Mouse (Mus musculus) ovary, adult 2 months (tissue): ENCODE measurements around the gene Ppfibp1. TPM values are rescaled to one million over a fixed set of nuclear protein-coding genes. Genes with fewer than 3 reads are reported as not detected.

Experiments
- polyA plus RNA-seq: library from polyadenylated mRNA; depleted of rRNA; stranded (reverse); fragments of >200 nt; gene quantifications from 2 replicates; pipeline ENCODE4 v1.2.3, GENCODE M21; 2012; rRNA removed

The Ppfibp1 gene
- polyA plus RNA-seq: 16.5 and 24.0 TPM in 2 replicates

DNA sequence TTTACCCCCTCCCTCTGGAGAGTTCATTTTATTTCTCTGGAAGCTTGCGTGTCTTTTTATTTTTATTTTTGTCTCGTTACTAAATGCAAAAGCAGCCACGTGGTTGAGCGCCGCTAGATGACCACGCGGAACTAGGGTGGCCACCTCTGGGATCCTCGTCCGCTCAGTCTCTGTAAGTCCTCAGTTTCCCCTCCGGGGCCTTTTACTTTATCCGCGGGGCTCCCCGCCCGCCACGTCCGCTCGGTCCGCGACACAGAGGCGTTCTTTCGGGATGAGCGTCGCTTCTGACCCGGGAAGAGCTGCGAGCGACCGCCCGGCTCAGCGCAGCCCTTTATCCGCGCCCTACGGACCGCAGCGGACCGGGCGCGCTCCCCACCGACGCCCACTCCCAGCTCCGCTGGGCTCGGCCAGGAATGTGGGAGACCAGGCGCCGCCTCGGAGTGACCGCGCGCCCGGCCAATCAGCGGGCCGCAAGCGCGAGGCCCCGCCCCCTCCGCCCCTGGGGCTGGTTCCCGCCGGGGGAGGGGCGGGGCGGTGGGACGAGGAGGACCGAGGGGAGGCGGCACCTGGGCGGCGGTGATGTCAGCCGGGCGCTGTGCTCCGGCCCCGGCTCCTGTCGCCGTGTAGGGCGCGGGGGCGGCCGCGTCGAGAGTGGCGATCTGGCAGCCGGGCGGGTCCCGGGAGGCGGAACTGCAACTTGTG is at the start of gene Ppfibp1:
TSS of gene Ppfibp1 (plus strand) at position 530 of the 702 bp plus-strand sequence.

GRCm38 (mm10) chr6:146850050-146850449 is 38.2 kb upstream of the Ppfibp1 start, which contains the start of gene Smco2:
Gene Smco2 (plus strand): TSS chr6:146850104.

GRCm38 (mm10) chr6:146954258-146954657 is 66.0 kb downstream of the Ppfibp1 start, which contains the start of gene 1700034J05Rik:
Gene 1700034J05Rik (minus strand): TSS chr6:146954422.

GRCm38 (mm10) chr6:147032303-147032925 is 144.1 kb downstream of the Ppfibp1 start, which contains the start of gene Rep15:
Gene Rep15 (plus strand): TSS chr6:147032584.

DNA sequence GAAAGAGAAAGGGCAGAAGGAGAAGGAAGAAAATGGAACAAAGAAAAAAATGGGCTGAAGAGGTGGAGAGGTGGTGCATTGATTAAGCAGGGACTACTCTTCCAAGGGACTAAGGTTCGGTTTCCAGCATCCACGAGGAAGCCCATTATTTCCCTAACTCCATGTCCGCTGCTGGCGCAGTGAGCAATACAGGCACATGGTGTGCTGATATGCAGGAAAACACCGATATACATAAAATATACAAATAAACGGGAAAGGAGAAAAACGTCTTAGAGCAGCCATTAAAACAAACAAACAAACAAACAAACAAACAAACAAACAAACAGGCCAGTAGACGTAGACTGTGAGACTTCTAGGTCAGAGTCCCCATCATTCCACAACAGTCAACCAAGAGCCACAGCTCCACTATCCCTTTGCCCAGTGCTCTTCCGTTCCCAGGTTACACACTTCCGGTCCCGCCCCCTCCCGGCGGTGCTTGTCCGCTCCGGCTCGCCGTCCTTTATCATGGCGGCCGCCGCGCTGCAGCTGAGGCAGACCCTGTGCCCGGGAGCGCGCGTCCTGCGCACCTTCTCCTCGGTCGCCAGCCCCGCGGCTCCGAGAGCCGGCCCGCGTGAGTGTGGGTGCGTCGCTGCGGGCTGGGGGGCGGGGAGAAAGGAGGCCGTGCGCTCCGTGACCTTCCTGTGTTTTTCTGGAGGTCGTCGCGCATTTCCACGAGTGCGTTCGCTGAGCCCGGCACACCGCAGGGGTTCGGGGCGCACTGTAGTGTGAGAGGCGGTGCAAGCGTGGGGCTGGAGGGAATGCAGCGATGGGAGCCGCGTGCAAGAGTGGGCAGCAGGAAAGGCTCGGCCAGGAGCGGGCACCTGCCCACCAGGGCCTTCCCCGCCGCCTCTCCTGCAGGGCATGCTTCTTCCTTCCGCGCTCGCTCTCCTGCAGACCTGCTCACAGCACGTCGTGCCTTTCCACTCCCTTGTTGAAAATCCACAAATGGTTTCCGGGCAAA is 154.3 kb downstream of the Ppfibp1 start, which contains the start of gene Mrps35:
TSS of gene Mrps35 (plus strand) at position 474 of the 1,000 bp plus-strand sequence.

Other genes with a start within 250 kb of the Ppfibp1 start
- 17.0 and 17.3 TPM in 2 replicates for gene Med21, start 245.9 kb upstream of the Ppfibp1 start, polyA plus RNA-seq
- gene Tm7sf3, start 245.7 kb upstream of the Ppfibp1 start, polyA plus RNA-seq: 14.9 and 16.8 TPM in 2 replicates
- gene Stk38l, start 163.5 kb upstream of the Ppfibp1 start, polyA plus RNA-seq: 2.6 and 4.1 TPM in 2 replicates
- gene Arntl2, start 92.4 kb upstream of the Ppfibp1 start, polyA plus RNA-seq: 4.1 and 13.3 TPM in 2 replicates
- 0.14 TPM in 1 of 2 replicates, not detected in the other for gene Smco2, start 38.4 kb upstream of the Ppfibp1 start, polyA plus RNA-seq
- not detected in 2 replicates for gene 1700034J05Rik, start 65.9 kb downstream of the Ppfibp1 start, polyA plus RNA-seq
- gene Rep15, start 144.1 kb downstream of the Ppfibp1 start, polyA plus RNA-seq: 0.13 and 0.35 TPM in 2 replicates
- gene Mrps35, start 154.3 kb downstream of the Ppfibp1 start, polyA plus RNA-seq: 8.2 and 11.2 TPM in 2 replicates
- 2.4 and 2.6 TPM in 2 replicates for gene Mansc4, start 198.5 kb downstream of the Ppfibp1 start, polyA plus RNA-seq
- 39.7 and 47.8 TPM in 2 replicates for gene Klhl42, start 202.9 kb downstream of the Ppfibp1 start, polyA plus RNA-seq